Comparison of ENCODE assay signal across 8 mouse cellular contexts in genomic region chr4:55397911-55398762, GRCm38 (mm10). TPM values are rescaled to one million over a fixed set of nuclear protein-coding genes. Genes with fewer than 3 reads are reported as not detected.
DNase-seq lines count a peak whose midpoint lies in the region; ATAC-seq lines count a peak whose summit lies in the region.

No protein-coding gene starts in this region.

- H3K4me2 ChIP-seq in midbrain, embryonic 11.5 days, result no peak overlapping the region
- 0 out of 2 replicates have a peak overlapping the region, but pooled peaks have one; percentile 17 for H3K4me2 ChIP-seq in embryonic facial prominence, embryonic 12.5 days (replicated peaks)
- H3K4me2 ChIP-seq in stomach, embryonic 15.5 days, result peak overlapping the region; percentile 37

- H3K27me3 ChIP-seq in midbrain, embryonic 10.5 days (ENCODE audit: low read depth, poor library complexity, severe bottlenecking), result no peaks in the 10 kb centered on the region
- no peaks in the 10 kb centered on the region for H3K27me3 ChIP-seq in midbrain, embryonic 11.5 days (ENCODE audit: control insufficient read depth, insufficient read depth, low read length)
- no peaks in the 10 kb centered on the region for H3K27me3 ChIP-seq in embryonic facial prominence, embryonic 12.5 days
- H3K27me3 ChIP-seq in stomach, embryonic 15.5 days (replicated peaks), result no peaks in the 10 kb centered on the region

- H3K9ac ChIP-seq in midbrain, embryonic 11.5 days (ENCODE audit: low read length), result no peak overlapping the region
- H3K9ac ChIP-seq in embryonic facial prominence, embryonic 12.5 days, result no peak overlapping the region
- H3K9ac ChIP-seq in stomach, embryonic 15.5 days, result no peak overlapping the region

- H3K4me1 ChIP-seq in midbrain, embryonic 10.5 days, result peaks cover 10% of the 10 kb centered on the region; the same call in 1 of the 2 replicates
- no peaks in the 10 kb centered on the region for H3K4me1 ChIP-seq in midbrain, embryonic 11.5 days (ENCODE audit: control insufficient read depth, insufficient read depth, low read length)
- H3K4me1 ChIP-seq in embryonic facial prominence, embryonic 12.5 days, result no peaks in the 10 kb centered on the region
- H3K4me1 ChIP-seq in stomach, embryonic 15.5 days, result no peaks in the 10 kb centered on the region

- H3K9me3 ChIP-seq in midbrain, embryonic 10.5 days (replicated peaks), result no peaks in the 10 kb centered on the region; the same call in 1 of the 2 replicates
- peaks cover 3% of the 10 kb centered on the region; the same call in 1 of the 2 replicates for H3K9me3 ChIP-seq in midbrain, embryonic 11.5 days (ENCODE audit: control insufficient read depth, low read length)
- no peaks in the 10 kb centered on the region for H3K9me3 ChIP-seq in embryonic facial prominence, embryonic 12.5 days
- H3K9me3 ChIP-seq in stomach, embryonic 15.5 days, result no peaks in the 10 kb centered on the region

- no peak overlapping the region for H3K4me3 ChIP-seq in midbrain, embryonic 10.5 days
- H3K4me3 ChIP-seq in midbrain, embryonic 11.5 days (ENCODE audit: low read depth, low read length), result no peak overlapping the region
- H3K4me3 ChIP-seq in embryonic facial prominence, embryonic 12.5 days, result no peak overlapping the region
- 0 out of 2 replicates have a peak overlapping the region, but pooled peaks have one; percentile 1 for H3K4me3 ChIP-seq in stomach, embryonic 15.5 days (replicated peaks)

- 47% methylated on average over 17 of the region's 17 CpGs for WGBS in midbrain, embryonic 10.5 days
- WGBS in midbrain, embryonic 11.5 days, result 45% methylated on average over 17 of the region's 17 CpGs
- WGBS in embryonic facial prominence, embryonic 12.5 days, result 40% methylated on average over 17 of the region's 17 CpGs
- WGBS in stomach, embryonic 15.5 days, result 29% methylated on average over 17 of the region's 17 CpGs

- peak; percentile 29 for DNase-seq in midbrain, embryonic 10.5 days (ENCODE audit: low spot score)
- no peak for DNase-seq in midbrain, embryonic 11.5 days (ENCODE audit: low spot score, missing footprints)
- peak; percentile 58 for DNase-seq in WW6 (ENCODE audit: low read depth, low spot score)
- DNase-seq in kidney, adult 9 months, result peak; percentile 17
- DNase-seq in lung, postnatal 25 days (ENCODE audit: low spot score), result peak; percentile 21

- no peak overlapping the region for H3K27ac ChIP-seq in midbrain, embryonic 10.5 days (replicated peaks)
- H3K27ac ChIP-seq in midbrain, embryonic 11.5 days (ENCODE audit: low read depth, low read length), result no peak overlapping the region
- no peak overlapping the region for H3K27ac ChIP-seq in embryonic facial prominence, embryonic 12.5 days
- H3K27ac ChIP-seq in stomach, embryonic 15.5 days, result no peak overlapping the region

- ATAC-seq in midbrain, embryonic 11.5 days (ENCODE audit: low FRiP score), result no peak
- 0 out of 2 replicates have a peak, but pooled peaks have one; percentile 41 for ATAC-seq in embryonic facial prominence, embryonic 12.5 days (ENCODE audit: insufficient number of reproducible peaks, insufficient read depth, low FRiP score, low TSS enrichment)
- no peak for ATAC-seq in stomach, embryonic 15.5 days (ENCODE audit: insufficient read depth, low FRiP score, low read depth)
- ATAC-seq in monocyte, adult 5-6 weeks (replicated peaks; ENCODE audit: insufficient number of reproducible peaks, low FRiP score, low TSS enrichment, poor library complexity, severe bottlenecking), result no peak

- H3K36me3 ChIP-seq in midbrain, embryonic 10.5 days, result no peaks in the 10 kb centered on the region
- no peaks in the 10 kb centered on the region for H3K36me3 ChIP-seq in midbrain, embryonic 11.5 days (ENCODE audit: control insufficient read depth, insufficient read depth, low read length)
- no peaks in the 10 kb centered on the region for H3K36me3 ChIP-seq in embryonic facial prominence, embryonic 12.5 days
- H3K36me3 ChIP-seq in stomach, embryonic 15.5 days, result no peaks in the 10 kb centered on the region

RNA-seq across cellular contexts. Expression of gene Rad23b, which starts 48.3 kb away (rescaled TPM):
- 82.0 and 91.4 TPM in 2 replicates for polyA plus RNA-seq in midbrain, embryonic 10.5 days (2016; fragmentation: Nextera tagmentation; extraction: Ambion mirVana)
- polyA plus RNA-seq in midbrain, embryonic 11.5 days (2014; fragmentation: Nextera tagmentation; extraction: Ambion mirVana), result 95.5 and 104 TPM in 2 replicates
- polyA plus RNA-seq in embryonic facial prominence, embryonic 12.5 days (2016; fragmentation: Nextera tagmentation; extraction: Ambion mirVana), result 104 and 105 TPM in 2 replicates
- polyA plus RNA-seq in stomach, embryonic 15.5 days (2015; fragmentation: Nextera tagmentation; extraction: Ambion mirVana), result 80.3 and 89.4 TPM in 2 replicates
- total RNA-seq in monocyte, adult 5-6 weeks (2017), result 78.7 to 109 TPM (median 79.7 TPM) in 3 replicates
